Mouse (Mus musculus) lung, postnatal 10 days (tissue): ENCODE measurements around the gene Gpr158.
A peak's percentile ranks its signal among the peaks of the same experiment; 100 is the strongest.
"Not testable (repeated sequence)": the region's sequence is repeated elsewhere in the genome, so short reads cannot be mapped to it uniquely, and the experiment has no call there.

Experiments used
- DNase-seq: peaks from one replicate; pipeline ENCODE4 v3.0.0; 2021

Gpr158 gene

GRCm38 (mm10) chr2:21367345-21368111, at the start of gene Gpr158:
Gpr158 (plus strand) TSS chr2:21367542.
- peak; percentile 86 for DNase-seq

DNA sequence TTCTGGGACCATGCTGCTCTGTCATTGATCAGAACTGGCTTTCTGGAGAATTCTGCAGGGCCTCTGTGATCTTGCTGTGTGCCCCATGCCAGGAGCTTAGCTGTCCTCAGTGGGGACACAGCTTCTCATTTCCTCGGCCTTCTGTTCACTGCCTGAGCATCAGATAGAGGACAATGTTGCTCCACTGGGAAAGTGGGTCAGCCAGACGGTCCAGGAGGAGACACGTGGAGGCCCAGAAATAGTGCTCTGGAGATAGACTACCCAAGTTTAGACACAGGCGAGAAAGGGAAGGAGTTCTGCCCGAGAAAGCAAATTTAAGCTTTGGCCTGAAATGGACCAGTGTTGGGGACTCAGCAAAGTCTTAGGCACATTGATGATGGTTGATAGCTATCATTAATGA, 23.5 kb upstream of the Gpr158 start:
- DNase-seq, result no peak

GRCm38 (mm10) chr2:21368351-21369170, 1.2 kb downstream of the Gpr158 start:
- DNase-seq, result no peak

- no peak for DNase-seq
These were observed 1.8 kb downstream of the Gpr158 start for GRCm38 (mm10) chr2:21369171-21369485.

- DNase-seq, result no peak
These were observed 2.2 kb downstream of the Gpr158 start for GRCm38 (mm10) chr2:21369556-21369955.

GRCm38 (mm10) chr2:21379516-21379915, 12.2 kb downstream of the Gpr158 start:
- DNase-seq, result no peak

GRCm38 (mm10) chr2:21392727-21393126, 25.4 kb downstream of the Gpr158 start:
- no peak for DNase-seq

GRCm38 (mm10) chr2:21397347-21397746, 30.0 kb downstream of the Gpr158 start:
- no peak for DNase-seq

GRCm38 (mm10) chr2:21399657-21400056, 32.3 kb downstream of the Gpr158 start:
- no peak for DNase-seq

- DNase-seq, result no peak
These were observed 38.3 kb downstream of the Gpr158 start for GRCm38 (mm10) chr2:21405617-21406016.

- DNase-seq, result no peak
These were observed 40.2 kb downstream of the Gpr158 start for GRCm38 (mm10) chr2:21407443-21407985.

DNA sequence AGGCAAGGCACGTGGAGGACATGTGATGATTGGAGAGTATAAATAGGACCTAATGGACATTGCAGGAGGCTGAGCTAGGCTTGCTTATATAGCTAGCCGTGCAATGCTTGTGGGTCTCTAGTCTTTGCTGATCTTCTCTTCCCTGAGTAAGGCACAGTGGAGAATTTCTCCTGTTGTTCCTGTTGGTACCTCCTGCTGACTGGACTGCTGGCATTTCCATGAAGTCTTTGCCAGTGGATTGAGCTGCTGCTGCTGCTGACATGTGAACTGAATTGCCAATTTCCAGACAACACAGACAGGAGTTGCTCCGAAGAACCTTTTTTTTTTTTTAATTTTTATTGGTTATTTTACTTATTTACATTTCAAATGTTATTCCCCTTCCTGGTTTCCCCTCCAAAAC, 41.5 kb downstream of the Gpr158 start:
- DNase-seq, result no peak

DNA sequence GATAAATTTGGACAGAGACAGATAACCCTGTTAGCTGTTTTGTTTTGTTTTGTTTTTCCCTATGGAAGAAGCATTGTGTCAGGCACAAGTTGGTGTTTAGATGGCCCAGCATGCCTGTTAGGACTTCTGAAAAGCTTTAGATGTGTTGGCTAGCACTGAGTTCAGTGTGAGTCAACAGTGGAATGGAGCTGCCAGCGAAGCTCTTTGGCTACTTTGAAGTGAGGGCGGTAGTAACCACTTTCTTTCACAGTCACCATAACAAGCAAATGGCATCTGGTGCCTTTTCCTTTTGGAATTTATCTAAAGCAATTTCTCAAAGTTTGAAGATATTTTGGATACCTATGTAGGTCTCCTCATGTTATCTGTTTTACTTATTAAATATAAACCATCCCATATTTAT, 62.9 kb downstream of the Gpr158 start:
- no peak for DNase-seq

DNA sequence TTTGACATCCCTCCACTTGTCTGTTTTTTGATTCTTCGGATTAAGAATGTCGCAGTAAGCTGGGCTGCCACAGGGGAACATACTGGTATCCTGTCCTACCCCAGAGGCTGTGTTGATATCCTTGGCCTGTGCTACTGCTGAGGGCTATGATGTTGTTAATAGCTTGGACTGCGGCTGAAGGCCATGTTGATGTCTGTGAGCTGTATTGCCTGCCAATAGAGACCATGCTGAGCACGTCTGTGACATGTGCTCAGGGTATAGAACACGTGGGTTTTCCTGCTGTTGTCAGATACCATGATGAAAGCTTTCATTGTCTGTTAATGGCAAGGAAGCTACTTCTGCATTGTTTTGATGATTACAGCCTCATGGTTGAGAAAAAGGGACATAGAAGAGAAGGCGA, 63.8 kb downstream of the Gpr158 start:
- DNase-seq, result no peak

GRCm38 (mm10) chr2:21439626-21440025, 72.3 kb downstream of the Gpr158 start:
- DNase-seq, result no peak

DNA sequence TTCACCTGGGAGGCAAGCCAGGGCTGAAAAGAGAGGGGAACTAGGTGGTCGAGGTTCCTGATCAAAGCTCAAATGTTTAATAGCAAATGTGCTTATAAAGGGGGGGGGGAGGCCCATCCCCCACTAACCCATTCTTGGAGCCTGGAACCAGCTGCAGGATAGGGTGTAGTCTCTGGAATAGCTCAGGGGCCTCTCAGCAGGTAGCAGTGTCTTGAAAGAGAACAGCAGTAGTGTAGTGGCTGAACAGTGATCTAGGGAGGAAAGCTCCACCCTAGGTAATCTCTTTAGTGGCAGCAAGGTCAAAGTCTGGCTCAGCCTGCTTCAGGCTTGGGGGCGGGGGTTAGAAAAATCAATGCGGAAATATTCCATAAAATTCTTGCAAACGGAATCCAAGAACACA, 93.3 kb downstream of the Gpr158 start:
- DNase-seq, result not testable (repeated sequence)

GRCm38 (mm10) chr2:21474957-21475356, 107.6 kb downstream of the Gpr158 start:
- no peak for DNase-seq

DNA sequence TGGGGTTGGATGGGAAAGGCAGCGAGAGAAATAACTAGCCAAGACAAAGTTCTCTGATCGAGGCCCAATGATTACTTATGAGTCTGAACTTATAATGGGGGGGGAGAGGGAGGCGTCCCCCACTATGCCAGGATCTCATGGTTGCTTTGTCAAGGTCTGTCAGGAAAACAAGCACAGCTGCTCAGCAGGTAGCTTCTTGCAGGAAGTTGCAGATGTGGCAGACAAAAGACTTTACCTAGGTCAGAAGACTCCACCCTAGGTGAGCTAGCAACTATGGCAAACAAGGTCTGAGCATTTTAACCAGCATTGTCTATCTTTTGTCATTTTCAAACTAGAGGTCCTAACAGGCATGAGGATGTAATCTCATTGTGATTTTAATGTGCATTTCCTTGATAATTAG, 129.5 kb downstream of the Gpr158 start:
- DNase-seq, result no peak

DNA sequence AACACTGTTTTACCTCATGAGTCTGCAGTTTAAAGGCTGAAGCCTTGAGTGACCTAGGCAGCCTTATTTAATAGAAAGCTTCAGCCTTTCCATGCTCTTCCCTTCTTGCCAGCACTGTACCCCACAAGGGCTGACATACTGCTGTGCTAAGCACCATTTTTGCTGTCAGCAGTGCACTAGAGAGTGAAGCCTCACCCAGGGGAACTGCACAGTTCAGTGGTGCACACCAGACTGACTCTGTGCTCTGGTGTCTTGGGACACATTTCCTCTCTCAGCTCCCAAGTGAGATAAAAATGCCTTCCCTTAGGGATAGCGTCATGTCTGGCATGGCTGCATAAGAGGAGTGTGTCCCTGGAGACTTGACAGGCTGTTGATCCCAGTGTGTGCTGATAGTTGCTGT, 130.6 kb downstream of the Gpr158 start:
- DNase-seq, result no peak

DNA sequence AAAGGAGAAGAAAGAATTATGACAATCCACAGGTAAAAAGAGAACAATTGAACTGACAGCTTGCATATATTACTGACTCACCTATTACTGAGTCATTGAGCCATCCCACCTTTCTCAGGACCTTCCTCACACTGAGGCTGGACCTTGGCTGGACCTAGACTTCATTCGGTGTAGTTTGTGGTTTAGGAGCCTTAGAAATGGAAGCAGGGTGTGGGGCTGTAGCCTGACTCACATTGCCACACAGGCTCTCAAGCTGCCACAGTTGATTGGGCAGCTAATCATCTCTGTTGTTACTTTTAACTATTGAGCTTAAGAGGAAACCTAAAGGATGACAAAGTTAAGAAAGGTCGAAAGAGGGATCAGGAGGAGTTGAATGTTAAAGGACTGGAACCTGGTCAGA, 132.1 kb downstream of the Gpr158 start:
- DNase-seq, result no peak

GRCm38 (mm10) chr2:21507449-21507848, 140.1 kb downstream of the Gpr158 start:
- DNase-seq, result no peak

DNA sequence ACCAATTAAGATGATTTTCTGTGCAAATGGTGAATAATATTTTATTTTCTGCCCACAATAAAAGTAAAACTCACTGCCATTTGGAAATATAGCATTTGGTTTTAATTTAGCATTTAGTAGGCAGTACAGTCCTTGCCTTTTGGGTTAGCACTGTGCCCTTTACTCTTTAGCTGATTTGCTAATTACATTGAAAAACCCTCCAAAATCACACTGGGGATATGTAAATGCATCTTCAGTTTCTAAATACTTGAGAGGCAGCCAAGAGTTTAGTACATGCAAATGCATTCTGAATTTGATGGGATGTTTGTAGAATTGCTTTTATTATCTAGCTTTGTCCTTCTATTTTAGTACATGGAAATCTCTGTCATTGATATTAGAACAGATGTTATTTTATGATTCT, 163.4 kb downstream of the Gpr158 start:
- no peak for DNase-seq

DNA sequence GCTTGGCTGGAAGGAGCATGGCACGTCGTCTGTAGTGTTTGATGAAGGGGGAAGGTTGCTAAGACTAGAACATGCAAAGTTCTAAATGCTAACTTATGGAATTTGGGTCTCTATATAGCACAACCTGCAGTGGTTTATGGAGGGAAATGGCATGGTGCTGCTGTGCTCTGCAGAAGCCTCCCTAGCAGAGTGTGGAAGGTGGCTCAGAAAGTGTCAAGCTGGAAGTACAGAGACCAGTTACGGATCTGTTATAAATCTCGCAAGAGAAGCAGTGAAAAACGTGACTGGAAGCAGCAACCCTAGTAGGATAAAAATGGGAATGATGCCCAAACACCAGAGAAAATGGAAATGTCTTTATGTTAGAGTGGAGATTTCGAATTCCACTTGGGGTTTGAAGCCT, 251.8 kb downstream of the Gpr158 start:
- DNase-seq, result no peak

DNA sequence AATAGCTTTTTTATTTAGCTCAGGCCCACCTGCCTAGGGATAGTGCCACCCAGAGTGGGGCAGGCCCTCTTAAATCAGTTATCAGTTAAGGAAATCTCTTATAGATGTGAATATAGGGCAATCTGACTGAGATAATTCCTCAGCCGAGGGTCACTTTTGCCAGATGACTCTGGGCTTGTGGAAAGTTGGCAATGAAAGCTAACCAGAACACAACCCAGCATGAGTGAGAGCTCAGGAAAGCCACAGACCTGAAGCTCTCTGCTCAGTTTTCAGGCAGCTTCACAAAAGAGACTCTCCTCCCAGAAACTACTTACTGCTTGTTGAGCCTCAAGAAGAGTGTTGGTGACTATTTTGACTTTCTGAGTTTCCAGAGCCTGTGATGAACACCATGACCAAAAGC, 264.8 kb downstream of the Gpr158 start:
- no peak for DNase-seq
